ENCODE assay signal across 23 mouse cellular contexts in genomic region chr5:24270941-24271340, GRCm38 (mm10).
DNase-seq lines count a peak whose midpoint lies in the region; ATAC-seq and TF ChIP-seq lines count a peak whose summit lies in the region.
"Had no signal": no experiment of that assay in that cellular context is flagged by ENCODE, and none has a peak within 500 bp of the region (broad histone marks: within the 10 kb centered on the region; RNA-seq: fewer than 3 reads in every experiment).

No protein-coding gene starts in this region.

- no peaks in the 10 kb centered on the region for H3K9me3 ChIP-seq in hindbrain, postnatal 0 days (ENCODE audit: low read length)
- H3K9me3 ChIP-seq: embryonic facial prominence, embryonic 10.5 days; embryonic facial prominence, embryonic 12.5 days; forebrain, embryonic 13.5 days; forebrain, embryonic 15.5 days; G1E had no signal

- peak; percentile 44 to 56 for DNase-seq in cerebellum, postnatal 10 days
- no peak for DNase-seq in cerebellum, adult 18-20 months
- peak; percentile 45 for DNase-seq in left cerebral cortex, postnatal 4 days
- no peak for DNase-seq in left cerebral cortex, adult 9 months (ENCODE audit: low spot score in 2 of 2)
- DNase-seq in adipocyte (ENCODE audit: low spot score): peak; percentile 24
- DNase-seq in hindbrain, postnatal 0 days (ENCODE audit: low spot score): no peak
- DNase-seq: adrenal gland, adult 2 months; adrenal gland, postnatal 10 days; adrenal gland, postnatal 25 days; B cell, adult 2 months; cerebellum, adult 11-12 months; cerebellum, adult 8-10 months; cerebellum, adult 9-11 months; cerebellum, postnatal 25 days; forebrain, postnatal 0 days had no signal

- TF ChIP-seq CTCF in hindbrain, postnatal 0 days (IDR thresholded peaks at IDR 0.05; ENCODE audit: low read depth): no peak

- no peaks in the 10 kb centered on the region for H3K36me3 ChIP-seq in hindbrain, postnatal 0 days (ENCODE audit: insufficient read depth, low read length)
- H3K36me3 ChIP-seq: embryonic facial prominence, embryonic 10.5 days; embryonic facial prominence, embryonic 12.5 days; forebrain, embryonic 15.5 days; G1E had no signal

- H3K9ac ChIP-seq in hindbrain, postnatal 0 days (replicated peaks; ENCODE audit: low read length): no peak overlapping the region
- H3K9ac ChIP-seq: embryonic facial prominence, embryonic 12.5 days; forebrain, embryonic 13.5 days; forebrain, embryonic 15.5 days; forebrain, postnatal 0 days had no signal

- H3K4me2 ChIP-seq in hindbrain, postnatal 0 days (ENCODE audit: low read depth, low read length): no peak overlapping the region
- H3K4me2 ChIP-seq: embryonic facial prominence, embryonic 12.5 days; forebrain, embryonic 13.5 days; forebrain, embryonic 15.5 days had no signal

- H3K4me1 ChIP-seq in hindbrain, postnatal 0 days (ENCODE audit: insufficient read depth, low read length): no peaks in the 10 kb centered on the region
- H3K4me1 ChIP-seq: embryonic facial prominence, embryonic 12.5 days had no signal

- no peaks in the 10 kb centered on the region for H3K27me3 ChIP-seq in hindbrain, postnatal 0 days (ENCODE audit: insufficient read depth, low read length)
- H3K27me3 ChIP-seq: embryonic facial prominence, embryonic 12.5 days; forebrain, embryonic 13.5 days; forebrain, embryonic 15.5 days had no signal

- no peak overlapping the region for H3K27ac ChIP-seq in hindbrain, postnatal 0 days
- H3K27ac ChIP-seq: embryonic facial prominence, embryonic 10.5 days; embryonic facial prominence, embryonic 12.5 days; forebrain, embryonic 13.5 days; forebrain, embryonic 15.5 days had no signal

- intact Hi-C loops in left cerebral cortex, postnatal 4 days (cut with DNase I): no loop called here

- WGBS in hindbrain, postnatal 0 days: 54% methylated on average over 4 of the region's 4 CpGs

- H3K4me3 ChIP-seq in hindbrain, postnatal 0 days (ENCODE audit: low read length): no peak overlapping the region
- H3K4me3 ChIP-seq: embryonic facial prominence, embryonic 10.5 days; embryonic facial prominence, embryonic 12.5 days; forebrain, embryonic 13.5 days; forebrain, embryonic 15.5 days had no signal

- ATAC-seq in hindbrain, postnatal 0 days: no peak
- ATAC-seq: activated CD4-positive, CD25-positive, alpha-beta regulatory T cell, adult 4 months; CD4-positive, CD25-positive, alpha-beta regulatory T cell, adult 4 months; forebrain, embryonic 13.5 days; forebrain, embryonic 15.5 days; forebrain, postnatal 0 days; Patski had no signal

Comparison
In these comparisons a context has a peak if more than half of its experiments do, and no peak if none do; other contexts are left out.
1. DNase-seq: peak in cerebellum, postnatal 10 days (2 of 2), left cerebral cortex, postnatal 4 days (single experiment) and adipocyte (single experiment); none in cerebellum, adult 18-20 months (0 of 2), left cerebral cortex, adult 9 months (0 of 2) and hindbrain, postnatal 0 days (single experiment).